Comparison of ENCODE assay signal across 8 mouse cellular contexts in genomic region chr17:34188010-34188409, GRCm38 (mm10). TPM values are rescaled to one million over a fixed set of nuclear protein-coding genes. Genes with fewer than 3 reads are reported as not detected.
DNase-seq lines count a peak whose midpoint lies in the region; ATAC-seq and TF ChIP-seq lines count a peak whose summit lies in the region.

No protein-coding gene starts in this region.

- peaks cover 60% of the 10 kb centered on the region for H3K27me3 ChIP-seq in C2C12 (ENCODE audit: control insufficient read depth, insufficient read depth, insufficient read length)
- H3K27me3 ChIP-seq in erythroblast, embryonic 14.5 days (ENCODE audit: control insufficient read depth): peaks cover 68% of the 10 kb centered on the region
- H3K27me3 ChIP-seq in hindbrain, postnatal 0 days (ENCODE audit: insufficient read depth, low read length): peaks cover 26% of the 10 kb centered on the region
- peaks cover 96% of the 10 kb centered on the region for H3K27me3 ChIP-seq in midbrain, embryonic 13.5 days

- 6% methylated on average over 20 of the region's 20 CpGs for WGBS in hindbrain, postnatal 0 days
- WGBS in midbrain, embryonic 13.5 days: 4% methylated on average over 20 of the region's 20 CpGs

- peak overlapping the region; percentile 62 for H3K9ac ChIP-seq in hindbrain, postnatal 0 days (replicated peaks; ENCODE audit: low read length)
- peak overlapping the region; percentile 59 for H3K9ac ChIP-seq in midbrain, embryonic 13.5 days (replicated peaks)

- H3K27ac ChIP-seq in hindbrain, postnatal 0 days: peak overlapping the region; percentile 41; the same call in 1 of the 2 replicates
- no peak overlapping the region for H3K27ac ChIP-seq in midbrain, embryonic 13.5 days

- DNase-seq in CD4-positive, CD25-positive, alpha-beta regulatory T cell, adult 2 months (ENCODE audit: low read depth, low spot score): peak; percentile 58
- no peak for DNase-seq in hindbrain, postnatal 0 days (ENCODE audit: low spot score)
- DNase-seq in embryo, embryonic 10.5 days (ENCODE audit: low spot score): no peak
- no peak for DNase-seq in kidney, adult 18-20 months

- H3K4me3 ChIP-seq in C2C12 (ENCODE audit: insufficient read depth, poor library complexity, severe bottlenecking): peak overlapping the region; percentile 30
- peak overlapping the region; percentile 80 for H3K4me3 ChIP-seq in erythroblast, embryonic 14.5 days (replicated peaks)
- H3K4me3 ChIP-seq in hindbrain, postnatal 0 days (ENCODE audit: low read length): peak overlapping the region; percentile 53
- peak overlapping the region; percentile 36 for H3K4me3 ChIP-seq in midbrain, embryonic 13.5 days (replicated peaks)

- H3K4me1 ChIP-seq in erythroblast, embryonic 14.5 days (ENCODE audit: control insufficient read depth): peaks cover 23% of the 10 kb centered on the region
- no peaks in the 10 kb centered on the region for H3K4me1 ChIP-seq in hindbrain, postnatal 0 days (ENCODE audit: insufficient read depth, low read length)
- peaks cover 17% of the 10 kb centered on the region for H3K4me1 ChIP-seq in midbrain, embryonic 13.5 days (replicated peaks)

- no peaks in the 10 kb centered on the region for H3K36me3 ChIP-seq in C2C12 (ENCODE audit: control insufficient read depth, insufficient read depth)
- H3K36me3 ChIP-seq in erythroblast, embryonic 14.5 days (ENCODE audit: control insufficient read depth): no peaks in the 10 kb centered on the region
- H3K36me3 ChIP-seq in hindbrain, postnatal 0 days (ENCODE audit: insufficient read depth, low read length): no peaks in the 10 kb centered on the region
- no peaks in the 10 kb centered on the region for H3K36me3 ChIP-seq in midbrain, embryonic 13.5 days

- no peak for ATAC-seq in CD4-positive, CD25-positive, alpha-beta regulatory T cell, adult 4 months
- ATAC-seq in hindbrain, postnatal 0 days: peak; percentile 15; the same call in 1 of the 2 replicates
- ATAC-seq in midbrain, embryonic 13.5 days: no peak

- peak overlapping the region; percentile 27 for H3ac ChIP-seq in C2C12 (ENCODE audit: control insufficient read depth, insufficient read length, low read depth)

- TF ChIP-seq CTCF in C2C12 (IDR thresholded peaks at IDR 0.05; ENCODE audit: control insufficient read depth, insufficient read depth, insufficient read length): no peak
- no peak for TF ChIP-seq CTCF in hindbrain, postnatal 0 days (IDR thresholded peaks at IDR 0.05; ENCODE audit: low read depth)

- no peaks in the 10 kb centered on the region for H3K79me3 ChIP-seq in C2C12 (ENCODE audit: low read depth)

- H3K4me2 ChIP-seq in hindbrain, postnatal 0 days (ENCODE audit: low read depth, low read length): peak overlapping the region; percentile 91
- peak overlapping the region; percentile 71 for H3K4me2 ChIP-seq in midbrain, embryonic 13.5 days (replicated peaks)

- no peaks in the 10 kb centered on the region for H3K9me3 ChIP-seq in erythroblast, embryonic 14.5 days (ENCODE audit: control insufficient read depth, low read length)
- H3K9me3 ChIP-seq in hindbrain, postnatal 0 days (ENCODE audit: low read length): no peaks in the 10 kb centered on the region
- H3K9me3 ChIP-seq in midbrain, embryonic 13.5 days: no peaks in the 10 kb centered on the region

- H3K79me2 ChIP-seq in C2C12 (ENCODE audit: control insufficient read depth, insufficient read depth): no peaks in the 10 kb centered on the region

TF ChIP-seq in C2C12, 6 proteins besides CTCF, POLR2A, EP300 and RAD21:
- TF ChIP-seq MYOG (IDR thresholded peaks at IDR 0.05; ENCODE audit: control insufficient read depth, extremely low read depth, insufficient read length) (no peak), MYOD1 (IDR thresholded peaks at IDR 0.05; ENCODE audit: control insufficient read depth, insufficient read length, low read depth) (no peak), USF1 (IDR thresholded peaks at IDR 0.05; ENCODE audit: low read depth) (no peak), FOSL1 (IDR thresholded peaks at IDR 0.05; ENCODE audit: insufficient read depth, low read length, poor library complexity, severe bottlenecking) (no peak), MAX (IDR thresholded peaks at IDR 0.05) (no peak), CEBPB (IDR thresholded peaks at IDR 0.05; ENCODE audit: low read depth) (no peak)

RNA-seq across cellular contexts. Expression of gene Psmb9, which starts 0.4 kb away (rescaled TPM):
- 100 to 1,000 TPM; 280 to 324 TPM for polyA plus RNA-seq in CD4-positive, CD25-positive, alpha-beta regulatory T cell, adult 4 months (2017; shearing (Covaris generic))
- polyA plus RNA-seq in C2C12 (2012; fragmentation: generic; extraction: Trizol): 0.07 TPM
- polyA plus RNA-seq in erythroblast, embryonic 14.5 days (2012): 0.05 and 0.10 TPM in 2 replicates
- total RNA-seq in hindbrain, postnatal 0 days (2014; rRNA removed): 0.68 and 4.3 TPM in 2 replicates
- 2.8 and 4.2 TPM in 2 replicates for polyA plus RNA-seq in hindbrain, postnatal 0 days (2015; fragmentation: Nextera tagmentation; extraction: Ambion mirVana)
- polyA plus RNA-seq in midbrain, embryonic 13.5 days (2015; fragmentation: Nextera tagmentation; extraction: Ambion mirVana): 0.73 and 1.5 TPM in 2 replicates

RNA-seq across cellular contexts. Expression of gene Tap1, which starts 0.7 kb away (rescaled TPM):
- polyA plus RNA-seq in CD4-positive, CD25-positive, alpha-beta regulatory T cell, adult 4 months (2017; shearing (Covaris generic)): 100 to 1,000 TPM; 163 to 238 TPM
- 0.30 TPM for polyA plus RNA-seq in C2C12 (2012; fragmentation: generic; extraction: Trizol)
- polyA plus RNA-seq in erythroblast, embryonic 14.5 days (2012): 0.05 and 0.06 TPM in 2 replicates
- total RNA-seq in hindbrain, postnatal 0 days (2014; rRNA removed): 14.0 and 14.1 TPM in 2 replicates
- 8.0 and 8.1 TPM in 2 replicates for polyA plus RNA-seq in hindbrain, postnatal 0 days (2015; fragmentation: Nextera tagmentation; extraction: Ambion mirVana)
- 0.46 and 0.57 TPM in 2 replicates for polyA plus RNA-seq in midbrain, embryonic 13.5 days (2015; fragmentation: Nextera tagmentation; extraction: Ambion mirVana)

RNA-seq across cellular contexts. Expression of gene Psmb8, which starts 9.5 kb away (rescaled TPM):
- polyA plus RNA-seq in CD4-positive, CD25-positive, alpha-beta regulatory T cell, adult 4 months (2017; shearing (Covaris generic)): 100 to 1,000 TPM; 781 to 871 TPM
- polyA plus RNA-seq in C2C12 (2012; fragmentation: generic; extraction: Trizol): 0.05 TPM
- 0.24 and 0.28 TPM in 2 replicates for polyA plus RNA-seq in erythroblast, embryonic 14.5 days (2012)
- total RNA-seq in hindbrain, postnatal 0 days (2014; rRNA removed): 2.8 and 5.0 TPM in 2 replicates
- 6.5 and 6.9 TPM in 2 replicates for polyA plus RNA-seq in hindbrain, postnatal 0 days (2015; fragmentation: Nextera tagmentation; extraction: Ambion mirVana)
- polyA plus RNA-seq in midbrain, embryonic 13.5 days (2015; fragmentation: Nextera tagmentation; extraction: Ambion mirVana): 1.5 and 2.4 TPM in 2 replicates

RNA-seq across cellular contexts. Expression of gene Tap2, which starts 15.3 kb away (rescaled TPM):
- 100 to 1,000 TPM in 1 of 2 experiments, 10 to 100 TPM in 1; 78.9 to 260 TPM for polyA plus RNA-seq in CD4-positive, CD25-positive, alpha-beta regulatory T cell, adult 4 months (2017; shearing (Covaris generic))
- 0.47 TPM for polyA plus RNA-seq in C2C12 (2012; fragmentation: generic; extraction: Trizol)
- polyA plus RNA-seq in erythroblast, embryonic 14.5 days (2012): 0.83 and 1.0 TPM in 2 replicates
- 0.89 and 1.8 TPM in 2 replicates for total RNA-seq in hindbrain, postnatal 0 days (2014; rRNA removed)
- 3.8 and 6.5 TPM in 2 replicates for polyA plus RNA-seq in hindbrain, postnatal 0 days (2015; fragmentation: Nextera tagmentation; extraction: Ambion mirVana)
- polyA plus RNA-seq in midbrain, embryonic 13.5 days (2015; fragmentation: Nextera tagmentation; extraction: Ambion mirVana): 0.50 and 0.55 TPM in 2 replicates

RNA-seq across cellular contexts. Expression of gene H2-DMb1, which starts 35.1 kb away (rescaled TPM):
- polyA plus RNA-seq in CD4-positive, CD25-positive, alpha-beta regulatory T cell, adult 4 months (2017; shearing (Covaris generic)): 1 to 10 TPM; 3.4 to 6.2 TPM
- polyA plus RNA-seq in C2C12 (2012; fragmentation: generic; extraction: Trizol): not detected
- not detected in 2 replicates for polyA plus RNA-seq in erythroblast, embryonic 14.5 days (2012)
- 1.8 and 3.0 TPM in 2 replicates for total RNA-seq in hindbrain, postnatal 0 days (2014; rRNA removed)
- polyA plus RNA-seq in hindbrain, postnatal 0 days (2015; fragmentation: Nextera tagmentation; extraction: Ambion mirVana): 1.4 and 1.8 TPM in 2 replicates
- 0.43 TPM in 1 of 2 replicates, not detected in the other for polyA plus RNA-seq in midbrain, embryonic 13.5 days (2015; fragmentation: Nextera tagmentation; extraction: Ambion mirVana)

Comparison
In these comparisons a context has a peak if more than half of its experiments do, and no peak if none do; other contexts are left out.
1. H3K4me3 ChIP-seq: peak in every context shown above with its lines; median percentile 80 in erythroblast, embryonic 14.5 days; 53 in hindbrain, postnatal 0 days; 36 in midbrain, embryonic 13.5 days; 30 in C2C12.
2. RNA of gene Psmb9, which starts 0.4 kb away (polyA plus RNA-seq): 280 to 324 TPM in CD4-positive, CD25-positive, alpha-beta regulatory T cell, adult 4 months; 2.8 to 4.2 TPM in hindbrain, postnatal 0 days, 0.73 to 1.5 TPM in midbrain, embryonic 13.5 days, 0.07 TPM in C2C12 (single experiment) and 0.05 to 0.10 TPM in erythroblast, embryonic 14.5 days; every median in the first group is over 10 times any median in the second.
3. RNA of gene Tap1, which starts 0.7 kb away (polyA plus RNA-seq): 163 to 238 TPM in CD4-positive, CD25-positive, alpha-beta regulatory T cell, adult 4 months; 8.0 to 8.1 TPM in hindbrain, postnatal 0 days, 0.46 to 0.57 TPM in midbrain, embryonic 13.5 days, 0.30 TPM in C2C12 (single experiment) and 0.05 to 0.06 TPM in erythroblast, embryonic 14.5 days; every median in the first group is over 10 times any median in the second.
4. RNA of gene Psmb8, which starts 9.5 kb away (polyA plus RNA-seq): 781 to 871 TPM in CD4-positive, CD25-positive, alpha-beta regulatory T cell, adult 4 months; 6.5 to 6.9 TPM in hindbrain, postnatal 0 days, 1.5 to 2.4 TPM in midbrain, embryonic 13.5 days, 0.24 to 0.28 TPM in erythroblast, embryonic 14.5 days and 0.05 TPM in C2C12 (single experiment); every median in the first group is over 10 times any median in the second.